Mouse (Mus musculus) forebrain, embryonic 14.5 days (tissue): ENCODE results near the gene Rab6b. TPM values are rescaled to one million over a fixed set of nuclear protein-coding genes. Genes with fewer than 3 reads are reported as not detected.
A peak's percentile ranks its signal among the peaks of the same experiment; 100 is the strongest.
"Not testable (repeated sequence)": the region's sequence is repeated elsewhere in the genome, so short reads cannot be mapped to it uniquely, and the experiment has no call there.

Experiments
- ATAC-seq: fragments of 200-750 bp; cut with Nextera tagmentation; 2 replicates; pipeline ENCODE4 v1.8.0; 2017; ENCODE audit warnings: mild to moderate bottlenecking, moderate library complexity
- DNase-seq: peaks from one replicate; pipeline ENCODE4 v3.0.0-alpha.2; 2015; ENCODE audit warnings: low spot score
- H3K27ac ChIP-seq: fragments of 300-500 bp; sonication (generic); 2 replicates; pipeline ENCODE4 v1.5.1; 2014; ENCODE audit warnings: low read depth, mild to moderate bottlenecking, control low read depth, low read length, moderate library complexity
- H3K27me3 ChIP-seq: fragments of 300-500 bp; sonication (generic); replicated peaks from 2 replicates; pipeline ENCODE4 v1.6.1; 2014; ENCODE audit warnings: low read length, control low read depth, mixed read lengths; ENCODE audit not compliant: control insufficient read depth, insufficient read depth
- H3K36me3 ChIP-seq: fragments of 300-500 bp; sonication (generic); 2 replicates; pipeline ENCODE4 v1.6.1; 2014; ENCODE audit warnings: low read length, control low read depth; ENCODE audit not compliant: control insufficient read depth, insufficient read depth
- H3K4me1 ChIP-seq: fragments of 300-500 bp; sonication (generic); 2 replicates; pipeline ENCODE4 v1.6.1; 2014; ENCODE audit warnings: antibody characterized with exemption, low read length, control low read depth; ENCODE audit not compliant: control insufficient read depth, insufficient read depth
- H3K4me2 ChIP-seq: fragments of 300-500 bp; sonication (generic); 2 replicates; pipeline ENCODE4 v1.6.1; 2014; ENCODE audit warnings: mild to moderate bottlenecking, control low read depth, low read length
- H3K4me3 ChIP-seq: fragments of 300-500 bp; sonication (generic); 2 replicates; pipeline ENCODE4 v1.5.1; 2014; ENCODE audit warnings: low read depth, low read length, control low read depth
- H3K9ac ChIP-seq: fragments of 300-500 bp; sonication (generic); 2 replicates; pipeline ENCODE4 v1.6.1; 2014; ENCODE audit warnings: mild to moderate bottlenecking, low read length, control low read depth, moderate library complexity
- H3K9me3 ChIP-seq: fragments of 300-500 bp; sonication (generic); replicated peaks from 2 replicates; pipeline ENCODE4 v1.6.1; 2016; ENCODE audit warnings: low read length, control low read depth, mixed read lengths; ENCODE audit not compliant: control insufficient read depth
- WGBS: fragments of 180-500 bp; shearing (Covaris S2); extraction: QIAGEN DNeasy Blood & Tissue Kit; methylation state at CpG from one replicate; pipeline ENCODE4 v1.1.7; 2014; 5-methylcytosine and 5-hydroxymethylcytosine counted together
- polyA plus RNA-seq: library from polyadenylated mRNA; unstranded; fragments of >200 nt; fragmentation: Nextera tagmentation; extraction: Ambion mirVana; gene quantifications from 2 replicates; pipeline ENCODE4 v1.2.1, GENCODE M21; 2014

Gene Rab6b
- polyA plus RNA-seq, 1 experiment from 2014 or later, result 32.5 TPM

- H3K9me3 ChIP-seq, result no peaks in the 10 kb centered on the region
- DNase-seq (no peak), ATAC-seq (no peak)
- peaks cover 20% of the 10 kb centered on the region for H3K36me3 ChIP-seq
- no peak overlapping the region for H3K4me2 ChIP-seq
- 31% methylated on average over 5 of the region's 5 CpGs for WGBS
- H3K4me3 ChIP-seq, result no peak overlapping the region
- H3K9ac ChIP-seq, result no peak overlapping the region
- H3K4me1 ChIP-seq, result peaks cover 32% of the 10 kb centered on the region
- no peaks in the 10 kb centered on the region for H3K27me3 ChIP-seq
- peak overlapping the region; percentile 39; the same call in 1 of the 2 replicates for H3K27ac ChIP-seq
Observed at GRCm38 (mm10) chr9:103145351-103145750, 33.8 kb downstream of the Rab6b start.

GRCm38 (mm10) chr9:103146257-103146656, 34.7 kb downstream of the Rab6b start:
- peaks cover 32% of the 10 kb centered on the region for H3K4me1 ChIP-seq

DNA sequence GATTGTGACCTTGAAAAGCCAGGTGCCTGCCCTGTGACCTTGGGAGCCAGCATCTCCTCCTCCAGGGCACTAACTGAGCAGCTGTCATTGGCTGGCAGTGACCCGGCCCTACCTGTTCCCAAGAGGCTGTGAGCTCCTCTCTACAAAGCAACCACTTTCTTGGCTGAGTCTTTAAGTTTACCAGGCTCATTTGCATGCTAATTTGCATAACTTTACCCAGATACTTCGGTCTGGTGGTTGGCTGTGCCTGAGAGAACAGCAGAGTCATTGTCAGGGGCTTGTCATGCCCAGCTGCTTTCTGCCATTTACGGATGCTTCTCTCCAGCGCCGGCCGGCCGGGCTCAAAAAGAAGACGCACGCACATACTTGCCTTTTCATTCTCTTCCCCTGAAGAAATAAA, 35.1 kb downstream of the Rab6b start:
- no peak overlapping the region for H3K4me3 ChIP-seq
- peak; percentile 90 for ATAC-seq
- H3K36me3 ChIP-seq, result peaks cover 15% of the 10 kb centered on the region
- 1% methylated on average over 9 of the region's 9 CpGs for WGBS
- no peaks in the 10 kb centered on the region for H3K9me3 ChIP-seq
- peaks cover 32% of the 10 kb centered on the region for H3K4me1 ChIP-seq
- H3K4me2 ChIP-seq, result peak overlapping the region; percentile 22
- no peak overlapping the region for H3K9ac ChIP-seq
- peak overlapping the region; percentile 45 for H3K27ac ChIP-seq
- peak; percentile 92 for DNase-seq
- H3K27me3 ChIP-seq, result no peaks in the 10 kb centered on the region

More at GRCm38 (mm10) chr9:103146257-103146656, 34.7 kb downstream of the Rab6b start:
- H3K27me3 ChIP-seq, result no peaks in the 10 kb centered on the region
- WGBS, result 54% methylated on average over 10 of the region's 10 CpGs
- H3K4me3 ChIP-seq, result no peak overlapping the region
- peaks cover 19% of the 10 kb centered on the region for H3K36me3 ChIP-seq
- DNase-seq (no peak), ATAC-seq (peak; percentile 49)
- H3K4me2 ChIP-seq, result no peak overlapping the region
- no peak overlapping the region for H3K27ac ChIP-seq
- H3K9ac ChIP-seq, result no peak overlapping the region
- no peaks in the 10 kb centered on the region for H3K9me3 ChIP-seq

DNA sequence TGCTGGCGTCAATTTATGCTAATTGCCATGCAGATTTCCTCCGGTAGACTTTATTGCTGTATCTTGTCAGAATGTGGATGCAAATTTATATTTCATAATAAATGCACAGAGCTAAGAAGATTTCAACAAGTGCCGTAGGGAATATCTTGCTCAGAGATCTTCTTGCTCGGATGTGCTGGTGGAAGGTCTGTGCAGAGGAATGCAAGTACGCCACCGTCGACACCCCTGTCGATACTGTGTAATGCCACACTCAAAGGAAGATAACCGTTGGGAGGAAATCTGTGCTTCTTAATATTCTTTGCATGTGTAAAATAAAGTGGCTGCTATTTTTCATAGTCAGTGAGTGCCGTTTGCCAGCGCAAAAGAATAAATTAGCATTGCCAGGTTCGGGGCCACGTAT, 35.5 kb downstream of the Rab6b start:
- Histone ChIP-seq H3K9me3 (no peaks in the 10 kb centered on the region), H3K9ac (peak overlapping the region; percentile 3; the same call in 1 of the 2 replicates), H3K36me3 (peaks cover 15% of the 10 kb centered on the region), H3K4me1 (peaks cover 32% of the 10 kb centered on the region), H3K27me3 (no peaks in the 10 kb centered on the region), H3K4me2 (peak overlapping the region; percentile 22), H3K4me3 (no peak overlapping the region), H3K27ac (peak overlapping the region; percentile 45)
- ATAC-seq (peak; percentile 38; the same call in 1 of the 2 replicates), DNase-seq (no peak)
- 17% methylated on average over 13 of the region's 13 CpGs for WGBS

DNA sequence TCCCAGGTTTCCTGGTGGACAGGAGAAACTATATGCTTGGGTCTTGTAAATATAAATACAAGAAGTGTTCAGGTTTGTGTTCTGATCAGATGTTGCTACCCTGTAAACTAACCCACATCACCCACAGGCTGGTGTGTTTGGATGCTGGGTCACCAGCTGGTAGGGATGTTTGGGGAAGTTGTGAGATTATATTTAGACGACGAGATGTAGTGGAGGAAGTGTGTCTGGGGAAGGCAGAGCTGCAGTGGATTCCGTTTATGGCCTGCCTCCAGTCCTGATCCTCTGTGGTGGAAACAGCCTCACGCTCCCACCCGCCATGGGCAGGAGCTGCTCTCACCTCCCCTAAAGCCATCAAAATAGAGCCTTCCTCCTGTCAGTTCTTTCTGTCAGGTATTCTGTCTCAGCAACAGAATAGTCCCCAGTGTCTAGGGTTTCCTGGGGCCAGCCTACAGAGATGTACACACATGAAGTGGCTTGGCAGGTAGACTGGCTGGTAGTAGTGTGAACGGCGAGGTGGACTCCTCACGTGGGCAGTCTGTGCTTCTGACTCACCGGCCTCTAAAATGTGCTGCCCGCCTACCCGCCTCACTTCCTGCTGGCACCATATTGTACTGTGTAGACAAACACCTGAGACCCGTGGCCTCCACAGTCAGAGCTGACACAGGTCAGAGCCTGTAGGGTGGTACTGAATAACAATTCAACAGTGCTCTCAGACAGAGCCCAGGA, 37.6 kb downstream of the Rab6b start:
- DNase-seq, result no peak
- 94% methylated on average over 12 of the region's 12 CpGs for WGBS
- Histone ChIP-seq H3K36me3 (peaks cover 12% of the 10 kb centered on the region), H3K4me3 (no peak overlapping the region), H3K9ac (no peak overlapping the region), H3K9me3 (no peaks in the 10 kb centered on the region), H3K27me3 (no peaks in the 10 kb centered on the region), H3K4me1 (peaks cover 36% of the 10 kb centered on the region), H3K27ac (no peak overlapping the region), H3K4me2 (no peak overlapping the region)
- no peak for ATAC-seq

- DNase-seq (peak; percentile 22), ATAC-seq (no peak)
- Histone ChIP-seq H3K4me1 (peaks cover 4% of the 10 kb centered on the region; the same call in 1 of the 2 replicates), H3K4me2 (no peak overlapping the region), H3K27me3 (no peaks in the 10 kb centered on the region), H3K9me3 (no peaks in the 10 kb centered on the region), H3K9ac (no peak overlapping the region), H3K4me3 (no peak overlapping the region), H3K36me3 (peaks cover 15% of the 10 kb centered on the region), H3K27ac (peak overlapping the region; percentile 63; the same call in 1 of the 2 replicates)
- WGBS, result 65% methylated on average over 5 of the region's 5 CpGs
Observed at GRCm38 (mm10) chr9:103153286-103153685, 41.7 kb downstream of the Rab6b start.

GRCm38 (mm10) chr9:103154568-103154967, 43.0 kb downstream of the Rab6b start:
- no peak for ATAC-seq
- H3K4me3 ChIP-seq, result no peak overlapping the region
- peaks cover 4% of the 10 kb centered on the region; the same call in 1 of the 2 replicates for H3K4me1 ChIP-seq
- H3K4me2 ChIP-seq, result no peak overlapping the region
- no peak for DNase-seq
- 86% methylated on average over 2 of the region's 2 CpGs for WGBS
- H3K9me3 ChIP-seq, result no peaks in the 10 kb centered on the region
- H3K27me3 ChIP-seq, result no peaks in the 10 kb centered on the region
- no peak overlapping the region for H3K9ac ChIP-seq
- no peak overlapping the region for H3K27ac ChIP-seq
- peaks cover 18% of the 10 kb centered on the region for H3K36me3 ChIP-seq

DNA sequence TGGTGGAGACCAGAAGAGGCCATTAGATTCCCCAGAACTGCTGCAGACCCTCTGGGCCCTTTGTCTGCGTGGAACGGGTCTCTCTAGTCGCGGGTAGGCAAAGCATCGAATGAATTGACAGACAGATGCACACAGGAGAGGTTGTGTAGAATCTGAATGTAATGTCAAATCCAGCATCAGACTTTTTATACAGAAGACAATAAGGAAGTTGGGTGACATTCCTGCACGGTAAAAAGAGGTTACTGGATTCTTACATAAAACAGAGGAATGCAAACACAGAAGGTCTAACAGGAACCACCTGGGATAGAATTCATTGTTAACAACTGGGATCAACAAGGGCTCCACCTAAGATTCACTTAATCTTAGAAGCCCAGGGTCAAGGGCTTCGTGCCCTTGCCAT, 43.6 kb downstream of the Rab6b start:
- ATAC-seq, DNase-seq, H3K4me1 ChIP-seq, H3K27me3 ChIP-seq, H3K9me3 ChIP-seq, H3K4me3 ChIP-seq, H3K27ac ChIP-seq, H3K4me2 ChIP-seq, H3K9ac ChIP-seq: not testable (repeated sequence)
- WGBS, result 83% methylated on average over 7 of the region's 7 CpGs
- peaks cover 20% of the 10 kb centered on the region for H3K36me3 ChIP-seq

GRCm38 (mm10) chr9:103163806-103164205, 52.2 kb downstream of the Rab6b start:
- H3K27me3 ChIP-seq, result no peaks in the 10 kb centered on the region
- DNase-seq, result no peak
- no peak overlapping the region for H3K27ac ChIP-seq
- H3K4me1 ChIP-seq, result no peaks in the 10 kb centered on the region
- H3K9me3 ChIP-seq, result no peaks in the 10 kb centered on the region
- H3K4me2 ChIP-seq, result no peak overlapping the region
- WGBS, result 82% methylated on average over 15 of the region's 15 CpGs
- ATAC-seq, result no peak
- H3K36me3 ChIP-seq, result peaks cover 74% of the 10 kb centered on the region
- no peak overlapping the region for H3K9ac ChIP-seq
- H3K4me3 ChIP-seq, result no peak overlapping the region
